Mouse (Mus musculus): ENCODE results near the gene Sv2c.

DNA sequence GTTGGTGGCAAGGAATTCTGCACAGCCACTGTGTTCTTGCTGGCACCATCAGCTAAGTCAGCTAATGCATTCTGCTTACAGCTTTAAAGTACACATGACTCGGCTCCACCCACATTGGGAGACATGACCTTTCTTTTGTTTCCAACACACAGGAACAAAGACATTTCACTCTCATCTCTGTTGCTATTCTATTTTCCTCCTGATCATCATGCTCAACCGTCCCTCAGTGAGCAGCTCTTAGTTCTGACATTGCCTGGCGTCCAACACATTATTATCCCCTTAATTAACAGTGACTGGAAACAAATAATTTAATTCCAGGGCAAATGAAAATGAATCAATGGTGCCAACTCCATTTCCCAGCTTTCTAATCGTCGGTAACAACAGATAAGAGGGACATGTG lies 87.0 kb downstream of the Sv2c start:
- TF ChIP-seq CTCF (IDR thresholded peaks at IDR 0.05; ENCODE audit: low read depth) (no peak), EP300 (IDR thresholded peaks at IDR 0.05; ENCODE audit: low read depth) (no peak)

Data from liver, embryonic 14.5 days (tissue).